Mouse (Mus musculus) right cerebral cortex, adult 18-20 months (tissue): ENCODE data around the gene Ambra1.

ENCODE experiments used
- DNase-seq: peaks from one replicate; pipeline ENCODE4 v3.0.0; 2022; ENCODE audit warnings: mixed read lengths

The Ambra1 gene

GRCm38 (mm10) chr2:91876000-91876805 lies 146.3 kb downstream of the Ambra1 start:
- no peak for DNase-seq

GRCm38 (mm10) chr2:91876806-91877140 lies 146.8 kb downstream of the Ambra1 start:
- no peak for DNase-seq

- peak; percentile 40 for DNase-seq
Measured at GRCm38 (mm10) chr2:91878387-91879180, 148.7 kb downstream of the Ambra1 start.

GRCm38 (mm10) chr2:91883961-91884360 lies 154.0 kb downstream of the Ambra1 start:
- DNase-seq, result no peak

GRCm38 (mm10) chr2:91884616-91885015 lies 154.7 kb downstream of the Ambra1 start:
- no peak for DNase-seq

GRCm38 (mm10) chr2:91894716-91895115 lies 164.8 kb downstream of the Ambra1 start:
- no peak for DNase-seq

- no peak for DNase-seq
Measured at GRCm38 (mm10) chr2:91895401-91895800, 165.5 kb downstream of the Ambra1 start.

- no peak for DNase-seq
Measured at GRCm38 (mm10) chr2:91897968-91898367, 168.0 kb downstream of the Ambra1 start.

- no peak for DNase-seq
Measured at GRCm38 (mm10) chr2:91899141-91899540, 169.2 kb downstream of the Ambra1 start.

- DNase-seq, result no peak
Measured at GRCm38 (mm10) chr2:91900431-91900830, 170.5 kb downstream of the Ambra1 start.

GRCm38 (mm10) chr2:91902336-91902735 lies 172.4 kb downstream of the Ambra1 start:
- no peak for DNase-seq

GRCm38 (mm10) chr2:91903171-91903925 lies 173.4 kb downstream of the Ambra1 start:
- DNase-seq, result peak; percentile 62

GRCm38 (mm10) chr2:91904618-91905307 lies 174.8 kb downstream of the Ambra1 start:
- DNase-seq, result no peak

- no peak for DNase-seq
Measured at GRCm38 (mm10) chr2:91906141-91906540, 176.2 kb downstream of the Ambra1 start.

GRCm38 (mm10) chr2:91912616-91913015 lies 182.7 kb downstream of the Ambra1 start:
- DNase-seq, result no peak

GRCm38 (mm10) chr2:91913328-91914110 lies 183.6 kb downstream of the Ambra1 start:
- DNase-seq, result no peak

GRCm38 (mm10) chr2:91916346-91916977 lies 186.5 kb downstream of the Ambra1 start:
- no peak for DNase-seq

- DNase-seq, result no peak
Measured at GRCm38 (mm10) chr2:91917096-91917495, 187.2 kb downstream of the Ambra1 start.

GRCm38 (mm10) chr2:91920130-91920529 lies 190.2 kb downstream of the Ambra1 start:
- no peak for DNase-seq

- DNase-seq, result peak; percentile 17
Measured at GRCm38 (mm10) chr2:91921181-91921789, 191.4 kb downstream of the Ambra1 start.
